Comparison of ENCODE assay signal across 22 mouse cellular contexts in genomic region chr2:50552437-50552836, GRCm38 (mm10).
"Had no signal": no experiment of that assay in that cellular context is flagged by ENCODE, and none has a peak within 500 bp of the region (broad histone marks: within the 10 kb centered on the region; RNA-seq: fewer than 3 reads in every experiment).

No protein-coding gene starts in this region.

- DNase-seq: heart, postnatal 10 days; heart, postnatal 14 days; heart, postnatal 36 days; heart, postnatal 4 days; kidney, adult 11 months; kidney, adult 18-20 months; kidney, adult 2 months; kidney, adult 8-10 months; kidney, adult 9 months; kidney, postnatal 10 days; kidney, postnatal 14 days; kidney, postnatal 25 days; kidney, postnatal 36 days; kidney, postnatal 4 days; layer of hippocampus, adult 9-11 months; layer of hippocampus, postnatal 36 days had no signal

- ATAC-seq: hindbrain, embryonic 16.5 days; hindbrain, postnatal 0 days; inflammation-experienced regulatory T-cells, adult 6 months; intestine, embryonic 15.5 days; intestine, embryonic 16.5 days; intestine, postnatal 0 days had no signal
